Comparison of ENCODE assay signal across 23 mouse cellular contexts in the genomic region with DNA sequence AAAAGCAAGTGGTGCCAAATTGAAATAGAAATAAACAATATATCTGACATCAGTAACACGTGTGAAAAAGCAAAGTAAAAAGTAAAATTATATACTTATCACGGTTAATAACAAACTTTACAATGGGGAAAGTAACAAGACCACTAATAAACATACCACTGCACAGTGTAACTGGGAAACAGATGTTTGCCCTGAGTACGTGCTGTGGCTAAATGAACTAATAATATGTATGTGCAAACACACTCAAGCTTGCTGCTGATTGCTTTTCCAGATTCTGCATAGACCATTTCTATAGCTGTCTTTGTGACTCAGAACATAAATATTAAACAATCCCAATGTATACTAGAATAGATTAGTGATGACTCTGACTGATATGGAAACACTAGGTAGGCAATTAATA.
"Had no signal": no experiment of that assay in that cellular context is flagged by ENCODE, and none has a peak within 500 bp of the region (broad histone marks: within the 10 kb centered on the region; RNA-seq: fewer than 3 reads in every experiment).

No protein-coding gene starts in this region.

- H3K4me3 ChIP-seq: heart, adult 2 months; heart, embryonic 12.5 days; hindbrain, embryonic 10.5 days; hindbrain, embryonic 12.5 days; intestine, embryonic 15.5 days; layer of hippocampus, adult 2 months; left cerebral cortex, adult 2 months; limb, embryonic 15.5 days; liver, embryonic 12.5 days had no signal

- DNase-seq: gastrocnemius, postnatal 14 days; gastrocnemius, postnatal 36 days; heart, adult 2 months; heart, postnatal 10 days; heart, postnatal 4 days; kidney, adult 18-20 months; kidney, adult 8-10 months; kidney, postnatal 10 days; kidney, postnatal 25 days; kidney, postnatal 4 days had no signal

- H3K27ac ChIP-seq: heart, adult 2 months; hindbrain, embryonic 10.5 days; hindbrain, embryonic 12.5 days; hindbrain, embryonic 14.5 days; intestine, embryonic 15.5 days; layer of hippocampus, adult 2 months; left cerebral cortex, adult 2 months; limb, embryonic 15.5 days; liver, embryonic 12.5 days; liver, embryonic 14.5 days had no signal

- H3K9ac ChIP-seq: heart, embryonic 12.5 days; hindbrain, embryonic 12.5 days; hindbrain, embryonic 14.5 days; intestine, embryonic 15.5 days; limb, embryonic 15.5 days; liver, embryonic 12.5 days; liver, embryonic 14.5 days had no signal

- ATAC-seq: hindbrain, embryonic 16.5 days; inflammation-experienced regulatory T-cells, adult 6 months; intestine, embryonic 15.5 days; intestine, postnatal 0 days; liver, embryonic 12.5 days had no signal

- H3K36me3 ChIP-seq: heart, embryonic 12.5 days; hindbrain, embryonic 10.5 days; hindbrain, embryonic 12.5 days; intestine, embryonic 15.5 days; limb, embryonic 15.5 days; liver, embryonic 12.5 days had no signal

- H3K27me3 ChIP-seq: heart, embryonic 12.5 days; hindbrain, embryonic 12.5 days; intestine, embryonic 15.5 days; limb, embryonic 15.5 days; liver, embryonic 12.5 days had no signal

- H3K4me1 ChIP-seq: heart, embryonic 12.5 days; hindbrain, embryonic 10.5 days; hindbrain, embryonic 12.5 days; intestine, embryonic 15.5 days; limb, embryonic 15.5 days; liver, embryonic 12.5 days had no signal

- H3K9me3 ChIP-seq: heart, embryonic 12.5 days; hindbrain, embryonic 10.5 days; hindbrain, embryonic 12.5 days; intestine, embryonic 15.5 days; limb, embryonic 15.5 days; liver, embryonic 12.5 days had no signal

- H3K4me2 ChIP-seq: heart, embryonic 12.5 days; hindbrain, embryonic 12.5 days; hindbrain, embryonic 14.5 days; intestine, embryonic 15.5 days; limb, embryonic 15.5 days; liver, embryonic 12.5 days had no signal
